Mouse (Mus musculus): ENCODE data around the gene Etfrf1. TPM values are rescaled to one million over a fixed set of nuclear protein-coding genes. Genes with fewer than 3 reads are reported as not detected.

The Etfrf1 gene
- total and polyA plus RNA-seq, 3 experiments: 11.6 to 29.9 (median 21.9) TPM

DNA sequence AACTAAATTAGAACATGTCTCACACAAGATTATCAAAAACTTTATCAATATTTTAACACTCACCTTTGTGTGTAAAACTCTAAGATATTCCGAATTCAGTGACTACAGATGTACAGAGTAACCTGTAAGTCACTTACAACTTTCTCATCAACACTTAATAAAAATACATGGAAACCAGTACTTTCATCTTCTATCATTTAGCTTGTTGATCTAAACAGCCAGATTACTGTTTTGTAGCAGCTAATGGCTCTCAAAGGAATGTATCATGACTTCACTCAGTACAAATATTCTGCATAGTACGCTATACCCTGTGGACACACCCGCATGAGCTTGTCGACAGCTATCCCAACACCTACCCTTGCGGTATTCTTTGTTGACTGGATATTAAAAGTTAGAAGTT is 35.9 kb downstream of the Etfrf1 start:
- H3K79me2 ChIP-seq (replicated peaks; ENCODE audit: control insufficient read depth, extremely low read depth, insufficient read depth, poor library complexity, severe bottlenecking): peaks cover 22% of the 10 kb centered on the region

DNA sequence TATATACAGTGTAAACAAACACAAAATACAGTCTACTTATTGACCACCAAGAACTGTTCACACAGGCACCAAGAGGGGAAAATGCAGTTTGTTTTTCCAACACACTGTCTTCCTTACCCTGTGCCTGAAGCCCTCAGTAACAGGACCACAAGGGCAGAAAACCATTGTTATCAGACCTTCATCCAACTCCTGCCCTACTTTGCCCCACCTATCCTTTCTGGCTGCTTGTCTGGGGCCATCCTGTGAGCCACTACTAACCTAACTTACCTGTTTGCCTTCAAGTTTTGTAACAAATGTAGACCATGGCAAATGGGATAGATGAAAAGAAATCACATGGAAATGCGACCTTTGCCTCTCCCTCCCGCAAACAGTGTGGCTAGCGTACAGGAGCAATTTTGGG is 37.0 kb downstream of the Etfrf1 start:
- H3K4me3 ChIP-seq (replicated peaks in 1 of 3; ENCODE audit: low read depth in 2 of 3, low read length in 2 of 3, poor library complexity in 1 of 3): no peak overlapping the region
- no peaks in the 10 kb centered on the region for H3K9me3 ChIP-seq (replicated peaks; ENCODE audit: low read length)
- in situ Hi-C loops (cut with MboI; ENCODE audit: low pct_ligation_motif_present, low pct_unique_long_range_greater_than_20kb, low sequenced_read_pairs) (loop anchor here (5.0 kb wide), 1 partner anchor 94 kb away; no protein-coding TSS in a partner anchor), dilution Hi-C loops (cut with MboI; ENCODE audit: extremely low pct_ligation_motif_present, extremely low pct_unique_long_range_greater_than_20kb, low sequenced_read_pairs) (no loop called here)
- DNase-seq (ENCODE audit: extremely low read depth): no peak
- H3K9ac ChIP-seq (ENCODE audit: insufficient read depth, low read depth): no peak overlapping the region
- TF ChIP-seq MAFK (IDR thresholded peaks at IDR 0.05; ENCODE audit: insufficient replicate concordance, low read length): no peak
- TF ChIP-seq ETS1 (conservative IDR thresholded peaks at IDR 0.05; ENCODE audit: low read depth, low read length): no peak
- no peak for TF ChIP-seq GABPA (IDR thresholded peaks at IDR 0.05; ENCODE audit: insufficient replicate concordance, low read depth, low read length)
- TF ChIP-seq E2F4 (IDR thresholded peaks at IDR 0.05; ENCODE audit: insufficient replicate concordance, low read depth, low read length): no peak
- no peak for TF ChIP-seq CTCF (conservative IDR thresholded peaks at IDR 0.05 in 1 of 2, IDR thresholded peaks at IDR 0.05 in 1 of 2; ENCODE audit: low read depth in 2 of 2, low read length in 2 of 2)
- no peak for TF ChIP-seq EP300 (IDR thresholded peaks at IDR 0.05; ENCODE audit: low read length)
- H3K79me2 ChIP-seq (replicated peaks; ENCODE audit: control insufficient read depth, extremely low read depth, insufficient read depth, poor library complexity, severe bottlenecking): peaks cover 22% of the 10 kb centered on the region
- peaks cover 8 to 21% of the 10 kb centered on the region in 2 experiments; a peak in 3 of 4 replicates for H3K4me1 ChIP-seq (ENCODE audit: control insufficient read depth in 1 of 2, insufficient read depth in 2 of 2)
- H3K27ac ChIP-seq (ENCODE audit: insufficient read depth, low read depth): no peak overlapping the region
- no peak overlapping the region; the same call in 1 of the 2 replicates for H3K4me2 ChIP-seq (ENCODE audit: insufficient read depth, low read depth, poor library complexity, severe bottlenecking)
- peaks cover 12% of the 10 kb centered on the region for H3K27me3 ChIP-seq (replicated peaks)
- H3K36me3 ChIP-seq (replicated peaks in 1 of 2; ENCODE audit: control insufficient read depth in 1 of 2, insufficient read depth in 1 of 2, low read length in 1 of 2): peaks cover 0 to 30% of the 10 kb centered on the region in 2 experiments

More for the DNA sequence above, 35.9 kb downstream of the Etfrf1 start:
- Histone ChIP-seq H3K27ac (ENCODE audit: insufficient read depth, low read depth) (no peak overlapping the region), H3K4me2 (ENCODE audit: insufficient read depth, low read depth, poor library complexity, severe bottlenecking) (no peak overlapping the region), H3K9ac (ENCODE audit: insufficient read depth, low read depth) (no peak overlapping the region), H3K27me3 (replicated peaks) (peaks cover 7% of the 10 kb centered on the region), H3K9me3 (replicated peaks; ENCODE audit: low read length) (no peaks in the 10 kb centered on the region), H3K36me3 (replicated peaks in 1 of 2; ENCODE audit: control insufficient read depth in 1 of 2, insufficient read depth in 1 of 2, low read length in 1 of 2) (peaks cover 0 to 31% of the 10 kb centered on the region in 2 experiments), H3K4me1 (ENCODE audit: control insufficient read depth in 1 of 2, insufficient read depth in 2 of 2) (peaks cover 8 to 21% of the 10 kb centered on the region in 2 experiments; a peak in 3 of 4 replicates), H3K4me3 (replicated peaks in 1 of 3; ENCODE audit: low read depth in 2 of 3, low read length in 2 of 3, poor library complexity in 1 of 3) (no peak overlapping the region)
- dilution Hi-C loops (cut with MboI; ENCODE audit: extremely low pct_ligation_motif_present, extremely low pct_unique_long_range_greater_than_20kb, low sequenced_read_pairs): no loop called here
- in situ Hi-C loops (cut with MboI; ENCODE audit: low pct_ligation_motif_present, low pct_unique_long_range_greater_than_20kb, low sequenced_read_pairs): loop anchor here (5.0 kb wide), 1 partner anchor 95 kb away; no protein-coding TSS in a partner anchor
- no peak for DNase-seq (ENCODE audit: extremely low read depth)
- no peak for TF ChIP-seq MEF2A (IDR thresholded peaks at IDR 0.05; ENCODE audit: borderline replicate concordance, low read depth, low read length)
- TF ChIP-seq KAT2A (IDR thresholded peaks at IDR 0.05; ENCODE audit: insufficient replicate concordance, low read length): no peak
- no peak for TF ChIP-seq CHD2 (IDR thresholded peaks at IDR 0.05; ENCODE audit: low read length)
- no peak for TF ChIP-seq TCF12 (IDR thresholded peaks at IDR 0.05; ENCODE audit: low read depth, low read length)
- TF ChIP-seq RCOR1 (conservative IDR thresholded peaks at IDR 0.05; ENCODE audit: low read depth, low read length): no peak
- no peak for TF ChIP-seq POLR2AphosphoS2 (IDR thresholded peaks at IDR 0.05; ENCODE audit: low read depth, low read length)
